Comparison of ENCODE assay signal across 12 mouse cellular contexts in the genomic region with DNA sequence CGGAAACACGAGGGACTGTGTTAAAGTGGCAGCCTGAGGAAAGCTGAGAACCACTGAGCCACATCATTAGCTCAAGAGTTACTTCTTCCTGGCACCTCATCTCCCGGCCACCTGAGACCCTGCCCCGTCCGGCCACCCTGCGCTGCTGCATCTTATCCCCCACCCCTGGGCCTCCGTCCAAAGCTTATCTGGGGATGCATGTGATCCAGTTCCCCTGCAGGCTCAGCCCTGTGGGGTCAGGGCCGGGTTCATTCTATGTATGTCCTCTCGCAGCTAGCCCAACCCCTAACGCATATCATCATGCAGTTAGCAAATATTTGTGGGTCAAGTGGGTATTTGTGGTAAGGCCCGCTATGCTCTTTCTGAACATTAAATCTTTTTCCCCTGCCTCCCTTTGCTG. TPM values are rescaled to one million over a fixed set of nuclear protein-coding genes. Genes with fewer than 3 reads are reported as not detected.
DNase-seq lines count a peak whose midpoint lies in the region; ATAC-seq lines count a peak whose summit lies in the region.
"Had no signal": no experiment of that assay in that cellular context is flagged by ENCODE, and none has a peak within 500 bp of the region (broad histone marks: within the 10 kb centered on the region; RNA-seq: fewer than 3 reads in every experiment).

No protein-coding gene starts in this region.

- H3K36me3 ChIP-seq in lung, embryonic 15.5 days, result no peaks in the 10 kb centered on the region
- no peaks in the 10 kb centered on the region for H3K36me3 ChIP-seq in stomach, embryonic 14.5 days (ENCODE audit: control insufficient read depth, insufficient read depth, low read length)

- H3K9ac ChIP-seq in lung, embryonic 15.5 days, result no peak overlapping the region; the same call in 1 of the 2 replicates
- H3K9ac ChIP-seq in stomach, embryonic 14.5 days (replicated peaks; ENCODE audit: low read depth, low read length), result no peak overlapping the region; the same call in 1 of the 2 replicates

- no peak for ATAC-seq in lung, embryonic 15.5 days (ENCODE audit: borderline replicate concordance, extremely low read depth, low FRiP score, low TSS enrichment)
- no peak; the same call in 1 of the 2 replicates for ATAC-seq in stomach, embryonic 14.5 days (ENCODE audit: insufficient number of reproducible peaks, insufficient read depth, low FRiP score, low read depth)

- peak overlapping the region; percentile 21 for H3K4me2 ChIP-seq in lung, embryonic 15.5 days
- 0 out of 2 replicates have a peak overlapping the region, but pooled peaks have one; percentile 1 for H3K4me2 ChIP-seq in stomach, embryonic 14.5 days (replicated peaks; ENCODE audit: low read depth, low read length)

- DNase-seq in adrenal gland, postnatal 10 days, result peak; percentile 32
- DNase-seq in adrenal gland, postnatal 14 days, result no peak
- no peak for DNase-seq in lung, postnatal 36 days
- DNase-seq in heart, postnatal 4 days, result peak; percentile 73
- DNase-seq in natural killer cell, adult 2 months (ENCODE audit: low spot score in 2 of 2), result no peak
- no peak for DNase-seq in layer of hippocampus, postnatal 10 days (ENCODE audit: low spot score in 2 of 2)
- DNase-seq: midbrain, embryonic 14.5 days; thymus, adult 18-20 months had no signal

- H3K27me3 ChIP-seq in lung, embryonic 15.5 days, result no peaks in the 10 kb centered on the region
- no peaks in the 10 kb centered on the region for H3K27me3 ChIP-seq in stomach, embryonic 14.5 days (ENCODE audit: control insufficient read depth, insufficient read depth, low read length)

- no peaks in the 10 kb centered on the region for H3K9me3 ChIP-seq in lung, embryonic 15.5 days
- no peaks in the 10 kb centered on the region for H3K9me3 ChIP-seq in stomach, embryonic 14.5 days (ENCODE audit: control insufficient read depth, low read depth, low read length)

- H3K4me3 ChIP-seq in lung, embryonic 15.5 days, result no peak overlapping the region
- no peak overlapping the region for H3K4me3 ChIP-seq in stomach, embryonic 14.5 days (ENCODE audit: low read depth, low read length)

- H3K27ac ChIP-seq in lung, embryonic 15.5 days, result peak overlapping the region; percentile 38
- H3K27ac ChIP-seq in stomach, embryonic 14.5 days (ENCODE audit: low read length), result no peak overlapping the region

- peaks cover 44% of the 10 kb centered on the region for H3K4me1 ChIP-seq in lung, embryonic 15.5 days
- H3K4me1 ChIP-seq in stomach, embryonic 14.5 days (ENCODE audit: control insufficient read depth, insufficient read depth, low read length), result peaks cover 36% of the 10 kb centered on the region

- 16% methylated on average over 11 of the region's 11 CpGs for WGBS in lung, embryonic 15.5 days
- WGBS in stomach, embryonic 14.5 days, result 35% methylated on average over 11 of the region's 11 CpGs

RNA-seq across cellular contexts. Expression of a gene that starts 4.4 kb away (rescaled TPM):
- 100 to 1,000 TPM; 125 to 184 TPM for total RNA-seq in adrenal gland, postnatal 10 days (2021)
- total RNA-seq in adrenal gland, postnatal 14 days (2021), result 116 and 119 TPM in 2 replicates
- 91.9 and 95.3 TPM in 2 replicates for polyA plus RNA-seq in lung, embryonic 15.5 days (2015; fragmentation: Nextera tagmentation; extraction: Ambion mirVana)
- total RNA-seq in heart, postnatal 4 days (2021), result 100 to 1,000 TPM; 478 to 526 TPM
- polyA plus RNA-seq in stomach, embryonic 14.5 days (2014; fragmentation: Nextera tagmentation; extraction: Ambion mirVana), result 98.4 and 103 TPM in 2 replicates
- total RNA-seq in layer of hippocampus, postnatal 10 days (2021), result 10 to 100 TPM; 78.1 to 79.6 TPM

RNA-seq across cellular contexts. Expression of a gene that starts 14.0 kb away (rescaled TPM):
- 100 to 1,000 TPM in 1 of 2 experiments, 10 to 100 TPM in 1; 94.3 to 101 TPM for total RNA-seq in adrenal gland, postnatal 10 days (2021)
- total RNA-seq in adrenal gland, postnatal 14 days (2021), result 90.9 and 98.1 TPM in 2 replicates
- 183 and 186 TPM in 2 replicates for polyA plus RNA-seq in lung, embryonic 15.5 days (2015; fragmentation: Nextera tagmentation; extraction: Ambion mirVana)
- 10 to 100 TPM; 77.2 to 87.1 TPM for total RNA-seq in heart, postnatal 4 days (2021)
- polyA plus RNA-seq in stomach, embryonic 14.5 days (2014; fragmentation: Nextera tagmentation; extraction: Ambion mirVana), result 194 and 206 TPM in 2 replicates
- total RNA-seq in layer of hippocampus, postnatal 10 days (2021), result 10 to 100 TPM; 72.6 to 81.5 TPM

RNA-seq across cellular contexts. Expression of a gene that starts 21.0 kb away (rescaled TPM):
- not detected for total RNA-seq in adrenal gland, postnatal 10 days (2021)
- not detected in 2 replicates for total RNA-seq in adrenal gland, postnatal 14 days (2021)
- not detected in 2 replicates for polyA plus RNA-seq in lung, embryonic 15.5 days (2015; fragmentation: Nextera tagmentation; extraction: Ambion mirVana)
- total RNA-seq in heart, postnatal 4 days (2021), result not detected
- not detected in 2 replicates for polyA plus RNA-seq in stomach, embryonic 14.5 days (2014; fragmentation: Nextera tagmentation; extraction: Ambion mirVana)
- total RNA-seq in layer of hippocampus, postnatal 10 days (2021), result not detected
- total RNA-seq: adrenal gland, postnatal 4 days; gastrocnemius, postnatal 36 days had no signal
- polyA plus RNA-seq: midbrain, embryonic 14.5 days had no signal

RNA-seq across cellular contexts. Expression of a gene that starts 58.0 kb away (rescaled TPM):
- 10 to 100 TPM; 25.2 to 28.4 TPM for total RNA-seq in adrenal gland, postnatal 10 days (2021)
- total RNA-seq in adrenal gland, postnatal 14 days (2021), result 25.3 and 26.7 TPM in 2 replicates
- polyA plus RNA-seq in lung, embryonic 15.5 days (2015; fragmentation: Nextera tagmentation; extraction: Ambion mirVana), result 30.4 and 31.9 TPM in 2 replicates
- 10 to 100 TPM; 13.0 to 14.7 TPM for total RNA-seq in heart, postnatal 4 days (2021)
- 36.4 and 37.0 TPM in 2 replicates for polyA plus RNA-seq in stomach, embryonic 14.5 days (2014; fragmentation: Nextera tagmentation; extraction: Ambion mirVana)
- total RNA-seq in layer of hippocampus, postnatal 10 days (2021), result 10 to 100 TPM; 23.7 to 28.5 TPM

RNA-seq across cellular contexts. Expression of a gene that starts 59.4 kb away (rescaled TPM):
- 1 to 10 TPM; 3.2 to 4.4 TPM for total RNA-seq in adrenal gland, postnatal 10 days (2021)
- 2.9 and 3.2 TPM in 2 replicates for total RNA-seq in adrenal gland, postnatal 14 days (2021)
- 4.1 and 4.7 TPM in 2 replicates for polyA plus RNA-seq in lung, embryonic 15.5 days (2015; fragmentation: Nextera tagmentation; extraction: Ambion mirVana)
- 1 to 10 TPM; 4.5 to 4.6 TPM for total RNA-seq in heart, postnatal 4 days (2021)
- 4.7 and 5.8 TPM in 2 replicates for polyA plus RNA-seq in stomach, embryonic 14.5 days (2014; fragmentation: Nextera tagmentation; extraction: Ambion mirVana)
- 1 to 10 TPM; 6.6 to 7.2 TPM for total RNA-seq in layer of hippocampus, postnatal 10 days (2021)

Comparison
In these comparisons a context has a peak if more than half of its experiments do, and no peak if none do; other contexts are left out.
1. DNase-seq: peak in adrenal gland, postnatal 10 days (single experiment) and heart, postnatal 4 days (single experiment); none in adrenal gland, postnatal 14 days (single experiment), lung, postnatal 36 days (single experiment), natural killer cell, adult 2 months (0 of 2) and layer of hippocampus, postnatal 10 days (0 of 2).